8 mouse cellular contexts compared by ENCODE assay signal in the genomic region with DNA sequence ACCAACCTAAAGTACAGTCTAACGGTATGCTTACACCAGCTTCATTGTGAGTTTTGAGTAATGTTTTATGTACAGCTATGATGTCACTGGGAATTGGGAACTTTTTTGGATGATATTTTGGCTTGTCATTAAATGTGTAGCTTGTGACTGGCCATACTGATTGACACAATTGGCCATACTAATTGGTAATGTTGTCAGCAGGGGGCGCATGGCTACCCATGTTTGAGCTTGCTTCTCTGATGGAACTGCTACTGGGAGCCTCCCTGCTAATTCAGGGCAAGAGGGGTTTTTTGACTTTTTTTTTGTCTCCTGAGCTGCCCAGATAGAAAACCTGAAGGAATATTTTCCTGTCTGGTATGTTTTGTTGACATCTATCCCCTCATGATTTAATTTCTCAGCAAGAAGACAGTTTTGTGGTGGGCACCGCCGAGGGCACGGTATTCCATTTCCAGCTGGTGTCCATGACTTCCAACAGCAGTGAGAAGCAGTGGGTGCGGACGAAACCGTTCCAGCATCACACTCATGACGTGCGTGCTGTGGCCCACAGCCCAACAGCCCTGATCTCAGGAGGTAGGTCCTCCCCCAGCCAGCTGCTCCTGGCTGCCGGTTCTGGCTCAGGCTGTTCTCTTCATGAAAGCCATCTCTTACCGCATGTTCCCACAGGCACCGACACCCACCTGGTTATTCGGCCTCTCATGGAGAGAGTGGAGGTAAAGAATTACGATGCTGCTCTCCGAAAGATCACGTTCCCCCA. TPM values are rescaled to one million over a fixed set of nuclear protein-coding genes. Genes with fewer than 3 reads are reported as not detected.
DNase-seq lines count a peak whose midpoint lies in the region; ATAC-seq and TF ChIP-seq lines count a peak whose summit lies in the region.

No protein-coding gene starts in this region.

- H3K4me3 ChIP-seq in intestine, postnatal 0 days (ENCODE audit: low read depth, low read length) = no peak overlapping the region
- no peak overlapping the region for H3K4me3 ChIP-seq in intestine, embryonic 15.5 days (replicated peaks)
- H3K4me3 ChIP-seq in bone marrow, adult 2 months (replicated peaks; ENCODE audit: control insufficient read depth, low read depth, low read length) = no peak overlapping the region

- 92% methylated on average over 17 of the region's 17 CpGs for WGBS in intestine, postnatal 0 days
- WGBS in intestine, embryonic 15.5 days = 92% methylated on average over 17 of the region's 17 CpGs
- WGBS in bone marrow, adult 2 months = 90% methylated on average over 17 of the region's 17 CpGs

- intact Hi-C loops in gastrocnemius, postnatal 14 days (cut with DNase I; ENCODE audit: low total_unique reads) = loop anchor here (5.0 kb wide), 1 partner anchor 96 kb away; no protein-coding TSS in a partner anchor

- ATAC-seq in intestine, postnatal 0 days = no peak
- ATAC-seq in intestine, embryonic 15.5 days = no peak
- ATAC-seq in megakaryocyte progenitor cell, adult 5-6 weeks (replicated peaks; ENCODE audit: poor library complexity) = peak; percentile 80

- no peak overlapping the region for H3K4me2 ChIP-seq in intestine, postnatal 0 days (replicated peaks; ENCODE audit: low read depth)
- H3K4me2 ChIP-seq in intestine, embryonic 15.5 days (replicated peaks) = no peak overlapping the region

- H3K4me1 ChIP-seq in intestine, postnatal 0 days (replicated peaks; ENCODE audit: control insufficient read depth, insufficient read depth, low read length) = no peaks in the 10 kb centered on the region
- no peaks in the 10 kb centered on the region for H3K4me1 ChIP-seq in intestine, embryonic 15.5 days (replicated peaks)
- no peaks in the 10 kb centered on the region for H3K4me1 ChIP-seq in bone marrow, adult 2 months (ENCODE audit: control insufficient read depth, insufficient read depth, low read length)

- no peak for TF ChIP-seq POLR2A in bone marrow, adult 2 months (IDR thresholded peaks at IDR 0.05; ENCODE audit: borderline replicate concordance, control insufficient read depth, low read depth, low read length)

- peak; percentile 82 for TF ChIP-seq CTCF in intestine, postnatal 0 days (IDR thresholded peaks at IDR 0.05; ENCODE audit: low read depth)
- TF ChIP-seq CTCF in bone marrow, adult 2 months (IDR thresholded peaks at IDR 0.05; ENCODE audit: control insufficient read depth, insufficient read depth, low read length) = peak; percentile 51

- H3K9ac ChIP-seq in intestine, postnatal 0 days (ENCODE audit: low read depth, low read length) = no peak overlapping the region
- no peak overlapping the region for H3K9ac ChIP-seq in intestine, embryonic 15.5 days

- H3K9me3 ChIP-seq in intestine, postnatal 0 days (ENCODE audit: control insufficient read depth) = no peaks in the 10 kb centered on the region
- H3K9me3 ChIP-seq in intestine, embryonic 15.5 days = no peaks in the 10 kb centered on the region

- H3K27me3 ChIP-seq in intestine, postnatal 0 days (replicated peaks; ENCODE audit: control insufficient read depth, insufficient read depth, low read length) = no peaks in the 10 kb centered on the region
- H3K27me3 ChIP-seq in intestine, embryonic 15.5 days (replicated peaks) = no peaks in the 10 kb centered on the region

- no peak overlapping the region for H3K27ac ChIP-seq in intestine, postnatal 0 days (ENCODE audit: low read depth, low read length)
- no peak overlapping the region for H3K27ac ChIP-seq in intestine, embryonic 15.5 days
- no peak overlapping the region for H3K27ac ChIP-seq in bone marrow, adult 2 months (ENCODE audit: control insufficient read depth, insufficient read depth, low read depth, low read length, poor library complexity)

- peak; percentile 20 to 31 for DNase-seq in CD8-positive naive resting alpha-beta T cell, adult 2 months (ENCODE audit: low read depth in 2 of 2, low spot score in 2 of 2)
- DNase-seq in gastrocnemius, postnatal 14 days = peak; percentile 71
- DNase-seq in layer of hippocampus, adult 9-11 months = peak; percentile 93
- peak; percentile 65 for DNase-seq in thymus, postnatal 4 days

- H3K36me3 ChIP-seq in intestine, postnatal 0 days (ENCODE audit: control insufficient read depth, insufficient read depth) = peaks cover 79% of the 10 kb centered on the region
- peaks cover 35% of the 10 kb centered on the region for H3K36me3 ChIP-seq in intestine, embryonic 15.5 days

RNA-seq across cellular contexts. Expression of gene Utp4, which starts 12.5 kb away (rescaled TPM):
- 22.8 and 25.1 TPM in 2 replicates for polyA plus RNA-seq in intestine, postnatal 0 days (2015; fragmentation: Nextera tagmentation; extraction: Ambion mirVana)
- polyA plus RNA-seq in intestine, embryonic 15.5 days (2015; fragmentation: Nextera tagmentation; extraction: Ambion mirVana) = 67.1 and 71.1 TPM in 2 replicates
- polyA plus RNA-seq in bone marrow, adult 2 months (2011; ENCODE audit: insufficient read depth, insufficient read length, low replicate concordance, missing spikeins) = 7.0 and 18.9 TPM in 2 replicates
- 10 to 100 TPM; 15.7 to 19.5 TPM for total RNA-seq in gastrocnemius, postnatal 14 days (2021)
- 66.8 and 76.6 TPM in 2 replicates for total RNA-seq in megakaryocyte progenitor cell, adult 5-6 weeks (2015)
- total RNA-seq in megakaryocyte progenitor cell, adult 5-6 weeks (2017) = 47.4 and 53.2 TPM in 2 replicates

RNA-seq across cellular contexts. Expression of gene Sntb2, which starts 29.6 kb away (rescaled TPM):
- 8.3 and 10.0 TPM in 2 replicates for polyA plus RNA-seq in intestine, postnatal 0 days (2015; fragmentation: Nextera tagmentation; extraction: Ambion mirVana)
- 11.3 and 11.4 TPM in 2 replicates for polyA plus RNA-seq in intestine, embryonic 15.5 days (2015; fragmentation: Nextera tagmentation; extraction: Ambion mirVana)
- polyA plus RNA-seq in bone marrow, adult 2 months (2011; ENCODE audit: insufficient read depth, insufficient read length, low replicate concordance, missing spikeins) = 1.7 and 5.2 TPM in 2 replicates
- 10 to 100 TPM; 11.0 to 13.9 TPM for total RNA-seq in gastrocnemius, postnatal 14 days (2021)
- total RNA-seq in megakaryocyte progenitor cell, adult 5-6 weeks (2015) = 4.3 and 5.0 TPM in 2 replicates
- 6.9 and 7.9 TPM in 2 replicates for total RNA-seq in megakaryocyte progenitor cell, adult 5-6 weeks (2017)

RNA-seq across cellular contexts. Expression of gene Has3, which starts 35.9 kb away (rescaled TPM):
- polyA plus RNA-seq in intestine, postnatal 0 days (2015; fragmentation: Nextera tagmentation; extraction: Ambion mirVana) = 0.07 and 0.14 TPM in 2 replicates
- 0.10 and 0.18 TPM in 2 replicates for polyA plus RNA-seq in intestine, embryonic 15.5 days (2015; fragmentation: Nextera tagmentation; extraction: Ambion mirVana)
- polyA plus RNA-seq in bone marrow, adult 2 months (2011; ENCODE audit: insufficient read depth, insufficient read length, low replicate concordance, missing spikeins) = not detected in 2 replicates
- 1 to 10 TPM; 1.3 to 2.3 TPM for total RNA-seq in gastrocnemius, postnatal 14 days (2021)
- total RNA-seq in megakaryocyte progenitor cell, adult 5-6 weeks (2015) = not detected in 2 replicates
- 0.37 and 0.54 TPM in 2 replicates for total RNA-seq in megakaryocyte progenitor cell, adult 5-6 weeks (2017)

Comparison
In these comparisons a context has a peak if more than half of its experiments do, and no peak if none do; other contexts are left out.
1. DNase-seq: peak in every context shown above with its lines; median percentile 93 in layer of hippocampus, adult 9-11 months; 71 in gastrocnemius, postnatal 14 days; 65 in thymus, postnatal 4 days; 26 in CD8-positive naive resting alpha-beta T cell, adult 2 months.